Mouse (Mus musculus) hindbrain, embryonic 11.5 days (tissue): ENCODE measurements around the gene 8030411F24Rik. TPM values are rescaled to one million over a fixed set of nuclear protein-coding genes. Genes with fewer than 3 reads are reported as not detected.

Source experiments
- ATAC-seq: fragments of 200-750 bp; cut with Nextera tagmentation; 2 replicates; pipeline ENCODE4 v1.8.0; 2017; ENCODE audit warnings: mild to moderate bottlenecking, moderate TSS enrichment, moderate library complexity; ENCODE audit not compliant: low FRiP score
- DNase-seq: peaks from one replicate; pipeline ENCODE4 v3.0.0-alpha.2; 2015; ENCODE audit warnings: low spot score
- H3K27ac ChIP-seq: fragments of 300-500 bp; sonication (generic); 2 replicates; pipeline ENCODE4 v1.5.1; 2014; ENCODE audit warnings: mild to moderate bottlenecking, low read depth, low read length
- H3K27me3 ChIP-seq: fragments of 300-500 bp; sonication (generic); 2 replicates; pipeline ENCODE4 v1.6.1; 2014; ENCODE audit warnings: mild to moderate bottlenecking, low read length, moderate library complexity, mixed read lengths; ENCODE audit not compliant: control insufficient read depth, insufficient read depth
- H3K36me3 ChIP-seq: fragments of 300-500 bp; sonication (generic); 2 replicates; pipeline ENCODE4 v1.6.1; 2014; ENCODE audit warnings: mild to moderate bottlenecking, low read length, moderate library complexity, mixed read lengths; ENCODE audit not compliant: control insufficient read depth, insufficient read depth
- H3K4me1 ChIP-seq: fragments of 300-500 bp; sonication (generic); replicated peaks from 2 replicates; pipeline ENCODE4 v1.6.1; 2014; ENCODE audit warnings: low read length, mixed read lengths; ENCODE audit not compliant: control insufficient read depth, insufficient read depth
- H3K4me2 ChIP-seq: fragments of 300-500 bp; sonication (generic); replicated peaks from 2 replicates; pipeline ENCODE4 v1.6.1; 2014; ENCODE audit warnings: mild to moderate bottlenecking, low read depth, low read length
- H3K4me3 ChIP-seq: fragments of 300-500 bp; sonication (generic); 2 replicates; pipeline ENCODE4 v1.5.1; 2014; ENCODE audit warnings: low read depth, low read length
- H3K9ac ChIP-seq: fragments of 300-500 bp; sonication (generic); 2 replicates; pipeline ENCODE4 v1.6.1; 2014; ENCODE audit warnings: low read depth, low read length
- H3K9me3 ChIP-seq: fragments of 300-500 bp; sonication (generic); 2 replicates; pipeline ENCODE4 v1.6.1; 2016; ENCODE audit warnings: low read length; ENCODE audit not compliant: control insufficient read depth
- WGBS: fragments of 180-500 bp; shearing (Covaris S2); extraction: QIAGEN DNeasy Blood & Tissue Kit; methylation state at CpG from one replicate; pipeline ENCODE4 v1.1.7; 2014; 5-methylcytosine and 5-hydroxymethylcytosine counted together
- polyA plus RNA-seq: library from polyadenylated mRNA; unstranded; fragments of >200 nt; fragmentation: Nextera tagmentation; extraction: Ambion mirVana; gene quantifications from 2 replicates; pipeline ENCODE4 v1.2.1, GENCODE M21; 2014

Gene 8030411F24Rik
- polyA plus RNA-seq = not detected in 2 replicates

GRCm38 (mm10) chr2:148781709-148782108, at the start of gene 8030411F24Rik:
Gene 8030411F24Rik, plus strand, starts transcription at chr2:148782009.
- H3K4me3 ChIP-seq = no peak within 1 kb of the TSS
- no peak for DNase-seq

GRCm38 (mm10) chr2:148732327-148733000, 49.3 kb upstream of the 8030411F24Rik start, which contains the start of gene Napb:
Gene Napb, minus strand, starts transcription at chr2:148732467.
- H3K27ac ChIP-seq = 0 out of 2 replicates have a peak within 1 kb of the TSS, but pooled peaks have one; percentile 12
- no peaks in the 10 kb centered on the region for H3K27me3 ChIP-seq
- ATAC-seq (peak; percentile 100), DNase-seq (peak; percentile 93)
- peak within 1 kb of the TSS; percentile 74 for H3K4me3 ChIP-seq
- peak within 1 kb of the TSS; percentile 82 for H3K9ac ChIP-seq
- 4% methylated on average over 18 of the region's 18 CpGs for WGBS
- peak within 1 kb of the TSS; percentile 93 for H3K4me2 ChIP-seq
- no peaks in the 10 kb centered on the region for H3K36me3 ChIP-seq
- H3K9me3 ChIP-seq = peaks cover 5% of the 10 kb centered on the region; the same call in 1 of the 2 replicates
- no peaks in the 10 kb centered on the region for H3K4me1 ChIP-seq

More at GRCm38 (mm10) chr2:148781709-148782108, at the start of gene 8030411F24Rik:
- ATAC-seq = no peak
- 20% methylated on average over 1 of the region's 1 CpGs for WGBS
- H3K4me2 ChIP-seq = no peak within 1 kb of the TSS
- H3K27ac ChIP-seq = no peak within 1 kb of the TSS
- no peaks in the 10 kb centered on the region for H3K27me3 ChIP-seq
- no peaks in the 10 kb centered on the region for H3K9me3 ChIP-seq
- H3K4me1 ChIP-seq = no peaks in the 10 kb centered on the region
- no peak within 1 kb of the TSS for H3K9ac ChIP-seq
- no peaks in the 10 kb centered on the region for H3K36me3 ChIP-seq

- H3K4me2 ChIP-seq = no peak overlapping the region
- H3K9ac ChIP-seq = no peak overlapping the region
- no peaks in the 10 kb centered on the region for H3K4me1 ChIP-seq
- no peak overlapping the region for H3K27ac ChIP-seq
- no peak overlapping the region for H3K4me3 ChIP-seq
- H3K9me3 ChIP-seq = no peaks in the 10 kb centered on the region
- WGBS = 83% methylated on average over 3 of the region's 3 CpGs
- H3K27me3 ChIP-seq = no peaks in the 10 kb centered on the region
- DNase-seq = no peak
- ATAC-seq = no peak
- H3K36me3 ChIP-seq = no peaks in the 10 kb centered on the region
Measured at GRCm38 (mm10) chr2:148743001-148743400, 38.8 kb upstream of the 8030411F24Rik start.

GRCm38 (mm10) chr2:148743846-148744407, 37.9 kb upstream of the 8030411F24Rik start:
- Histone ChIP-seq H3K4me3 (no peak overlapping the region), H3K9me3 (no peaks in the 10 kb centered on the region), H3K36me3 (no peaks in the 10 kb centered on the region), H3K9ac (no peak overlapping the region), H3K27me3 (no peaks in the 10 kb centered on the region), H3K27ac (no peak overlapping the region), H3K4me1 (no peaks in the 10 kb centered on the region), H3K4me2 (no peak overlapping the region)
- 90% methylated on average over 3 of the region's 3 CpGs for WGBS
- DNase-seq (no peak), ATAC-seq (no peak)

- no peaks in the 10 kb centered on the region for H3K36me3 ChIP-seq
- no peak within 1 kb of the TSS for H3K4me3 ChIP-seq
- no peaks in the 10 kb centered on the region for H3K9me3 ChIP-seq
- no peaks in the 10 kb centered on the region for H3K4me1 ChIP-seq
- ATAC-seq (no peak), DNase-seq (no peak)
- 74% methylated on average over 1 of the region's 1 CpGs for WGBS
- no peak within 1 kb of the TSS for H3K27ac ChIP-seq
- no peak within 1 kb of the TSS for H3K9ac ChIP-seq
- H3K27me3 ChIP-seq = no peaks in the 10 kb centered on the region
- no peak within 1 kb of the TSS for H3K4me2 ChIP-seq
Measured at GRCm38 (mm10) chr2:148750058-148750457, 31.8 kb upstream of the 8030411F24Rik start, which contains the start of gene Cstl1. Gene Cstl1, plus strand, starts transcription at chr2:148750358.

- peak; percentile 90 for DNase-seq
- H3K27ac ChIP-seq = no peak overlapping the region
- 24% methylated on average over 15 of the region's 15 CpGs for WGBS
- peak; percentile 86 for ATAC-seq
- H3K9me3 ChIP-seq = no peaks in the 10 kb centered on the region
- peak overlapping the region; percentile 15; the same call in 1 of the 2 replicates for H3K4me2 ChIP-seq
- no peaks in the 10 kb centered on the region for H3K4me1 ChIP-seq
- H3K9ac ChIP-seq = no peak overlapping the region
- no peaks in the 10 kb centered on the region for H3K27me3 ChIP-seq
- H3K36me3 ChIP-seq = no peaks in the 10 kb centered on the region
- H3K4me3 ChIP-seq = 0 out of 2 replicates have a peak overlapping the region, but pooled peaks have one; percentile 2
Measured at GRCm38 (mm10) chr2:148751893-148752813, 29.7 kb upstream of the 8030411F24Rik start.

- Histone ChIP-seq H3K9me3 (no peaks in the 10 kb centered on the region), H3K27ac (no peak overlapping the region), H3K4me3 (no peak overlapping the region), H3K9ac (no peak overlapping the region), H3K4me1 (no peaks in the 10 kb centered on the region), H3K27me3 (no peaks in the 10 kb centered on the region), H3K36me3 (no peaks in the 10 kb centered on the region), H3K4me2 (no peak overlapping the region)
- DNase-seq = no peak
- WGBS = 61% methylated on average over 1 of the region's 1 CpGs
- no peak for ATAC-seq
Measured at GRCm38 (mm10) chr2:148754310-148754846, 27.4 kb upstream of the 8030411F24Rik start.

GRCm38 (mm10) chr2:148763648-148764388, 18.0 kb upstream of the 8030411F24Rik start:
- Histone ChIP-seq H3K4me1 (no peaks in the 10 kb centered on the region), H3K9ac (no peak overlapping the region), H3K9me3 (no peaks in the 10 kb centered on the region), H3K4me2 (no peak overlapping the region), H3K36me3 (no peaks in the 10 kb centered on the region), H3K4me3 (no peak overlapping the region), H3K27ac (no peak overlapping the region), H3K27me3 (no peaks in the 10 kb centered on the region)
- DNase-seq (no peak), ATAC-seq (no peak)
- 92% methylated on average over 1 of the region's 1 CpGs for WGBS
